Mouse (Mus musculus) kidney, adult 2 months (tissue): ENCODE measurements around the gene Tanc1.

Source experiments
- CTCF ChIP-seq: fragments of 200-500 bp; conservative IDR thresholded peaks from 2 replicates; pipeline ENCODE4 v1.5.1; 2011; ENCODE audit warnings: low read depth, mild to moderate bottlenecking, control low read depth, low read length, moderate library complexity, mixed read lengths; ENCODE audit not compliant: insufficient read depth, insufficient read length
- POLR2A ChIP-seq: fragments of 200-500 bp; IDR thresholded peaks from one replicate; pipeline ENCODE4 v1.6.1; 2011; ENCODE audit warnings: low read depth, low read length, control low read depth

GRCm38 (mm10) chr2:59878221-59878620 lies 266.4 kb downstream of the Tanc1 start:
- no peak for TF ChIP-seq CTCF
- no peak for TF ChIP-seq POLR2A
